23 mouse cellular contexts compared by ENCODE assay signal in the genomic region with DNA sequence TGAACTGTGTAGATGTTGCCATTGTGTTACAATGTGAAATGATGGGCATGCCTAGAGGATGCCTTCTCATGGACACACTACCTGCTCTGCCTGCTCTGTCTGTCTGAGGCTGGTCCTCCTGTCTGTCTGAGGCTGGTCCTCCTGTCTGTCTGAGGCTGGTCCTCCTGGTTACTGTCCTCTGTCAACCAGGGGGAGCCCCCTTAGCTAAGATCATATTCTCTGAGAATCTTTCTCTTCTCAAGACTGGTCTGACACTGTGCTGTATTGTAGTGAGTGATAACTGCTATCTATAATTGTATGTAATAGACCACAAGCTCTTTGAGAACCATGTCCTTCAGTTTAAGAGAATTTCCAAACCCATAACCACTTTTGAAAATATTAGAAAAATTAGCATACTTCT. TPM values are rescaled to one million over a fixed set of nuclear protein-coding genes. Genes with fewer than 3 reads are reported as not detected.
DNase-seq lines count a peak whose midpoint lies in the region; ATAC-seq and TF ChIP-seq lines count a peak whose summit lies in the region.
"Had no signal": no experiment of that assay in that cellular context is flagged by ENCODE, and none has a peak within 500 bp of the region (broad histone marks: within the 10 kb centered on the region; RNA-seq: fewer than 3 reads in every experiment).

No protein-coding gene starts in this region.

- peak; percentile 55 for DNase-seq in heart, adult 11 months
- DNase-seq in heart, adult 8-10 months (ENCODE audit: low spot score) = no peak
- no peak for DNase-seq in liver, postnatal 0 days
- DNase-seq in left cerebral cortex, adult 9 months (ENCODE audit: low spot score in 2 of 2) = no peak
- no peak for DNase-seq in left cerebral cortex, postnatal 36 days (ENCODE audit: low spot score in 2 of 2)
- DNase-seq: adrenal gland, adult 2 months; adrenal gland, postnatal 10 days; adrenal gland, postnatal 25 days; cerebellum, adult 11-12 months; cerebellum, adult 2 months; cerebellum, adult 9-10 months; cerebellum, postnatal 10 days; cerebellum, postnatal 36 days; embryo, embryonic 11 days had no signal

- H3K4me2 ChIP-seq in liver, embryonic 12.5 days = no peak overlapping the region
- H3K4me2 ChIP-seq in liver, postnatal 0 days (ENCODE audit: low read depth, low read length) = no peak overlapping the region
- H3K4me2 ChIP-seq: embryonic facial prominence, embryonic 13.5 days; embryonic facial prominence, embryonic 15.5 days; forebrain, embryonic 12.5 days had no signal

- H3K27me3 ChIP-seq in liver, embryonic 12.5 days (replicated peaks) = no peaks in the 10 kb centered on the region
- no peaks in the 10 kb centered on the region for H3K27me3 ChIP-seq in liver, postnatal 0 days (ENCODE audit: insufficient read depth, low read length)
- H3K27me3 ChIP-seq: embryonic facial prominence, embryonic 13.5 days; embryonic facial prominence, embryonic 15.5 days; forebrain, embryonic 12.5 days had no signal

- no peaks in the 10 kb centered on the region for H3K9me3 ChIP-seq in liver, embryonic 12.5 days (replicated peaks)
- H3K9me3 ChIP-seq in liver, postnatal 0 days (ENCODE audit: low read length) = no peaks in the 10 kb centered on the region
- H3K9me3 ChIP-seq: embryonic facial prominence, embryonic 13.5 days; embryonic facial prominence, embryonic 15.5 days; forebrain, embryonic 10.5 days; forebrain, embryonic 12.5 days had no signal

- H3K9ac ChIP-seq in liver, embryonic 12.5 days = no peak overlapping the region
- H3K9ac ChIP-seq in liver, postnatal 0 days (replicated peaks) = no peak overlapping the region
- H3K9ac ChIP-seq: embryonic facial prominence, embryonic 13.5 days; embryonic facial prominence, embryonic 15.5 days; forebrain, embryonic 12.5 days had no signal

- peaks cover 41% of the 10 kb centered on the region for H3K36me3 ChIP-seq in liver, embryonic 12.5 days
- peaks cover 16% of the 10 kb centered on the region; the same call in 1 of the 2 replicates for H3K36me3 ChIP-seq in liver, postnatal 0 days (replicated peaks; ENCODE audit: insufficient read depth, low read length)

- H3K4me1 ChIP-seq in liver, embryonic 12.5 days = peaks cover 28% of the 10 kb centered on the region
- H3K4me1 ChIP-seq in liver, postnatal 0 days (ENCODE audit: insufficient read depth) = peaks cover 5% of the 10 kb centered on the region; the same call in 1 of the 2 replicates
- H3K4me1 ChIP-seq: embryonic facial prominence, embryonic 13.5 days; embryonic facial prominence, embryonic 15.5 days; forebrain, embryonic 10.5 days; forebrain, embryonic 12.5 days had no signal

- intact Hi-C loops in left cerebral cortex, postnatal 36 days (cut with DNase I) = no loop called here

- TF ChIP-seq EP300 in liver, postnatal 0 days (IDR thresholded peaks at IDR 0.05; ENCODE audit: low read depth) = no peak

- H3K27ac ChIP-seq in liver, embryonic 12.5 days = no peak overlapping the region
- no peak overlapping the region for H3K27ac ChIP-seq in liver, postnatal 0 days (ENCODE audit: low read depth)
- H3K27ac ChIP-seq: embryonic facial prominence, embryonic 13.5 days; embryonic facial prominence, embryonic 15.5 days; forebrain, embryonic 10.5 days; forebrain, embryonic 12.5 days had no signal

- no peak for TF ChIP-seq CTCF in liver, postnatal 0 days (IDR thresholded peaks at IDR 0.05; ENCODE audit: low read depth)

- 0 out of 2 replicates have a peak, but pooled peaks have one; percentile 39 for ATAC-seq in liver, embryonic 12.5 days
- ATAC-seq in liver, postnatal 0 days = no peak
- ATAC-seq in megakaryocyte progenitor cell, adult 5-6 weeks (replicated peaks; ENCODE audit: poor library complexity) = peak; percentile 23; the same call in 1 of the 2 replicates
- ATAC-seq: forebrain, embryonic 14.5 days; forebrain, embryonic 16.5 days had no signal

- no peak overlapping the region for H3K4me3 ChIP-seq in liver, embryonic 12.5 days
- no peak overlapping the region for H3K4me3 ChIP-seq in liver, postnatal 0 days (ENCODE audit: low read depth, low read length)
- H3K4me3 ChIP-seq: embryonic facial prominence, embryonic 13.5 days; embryonic facial prominence, embryonic 15.5 days; erythroblast, embryonic 14.5 days; forebrain, embryonic 10.5 days; forebrain, embryonic 12.5 days had no signal

RNA-seq across cellular contexts. Expression of gene Zzz3, which starts 40.3 kb away (rescaled TPM):
- 10 to 100 TPM; 20.3 to 24.4 (median 22.7) TPM for total RNA-seq in heart, adult 8-10 months (2022)
- 23.5 and 25.7 TPM in 2 replicates for polyA plus RNA-seq in liver, embryonic 12.5 days (2016; fragmentation: Nextera tagmentation; extraction: Ambion mirVana)
- polyA plus RNA-seq in liver, postnatal 0 days (2015; fragmentation: Nextera tagmentation; extraction: Ambion mirVana) = 11.4 and 11.6 TPM in 2 replicates
- 49.2 and 50.3 TPM in 2 replicates for total RNA-seq in megakaryocyte progenitor cell, adult 5-6 weeks (2015)
- 54.6 and 80.5 TPM in 2 replicates for total RNA-seq in megakaryocyte progenitor cell, adult 5-6 weeks (2017)
- total RNA-seq in left cerebral cortex, postnatal 36 days (2021) = 10 to 100 TPM; 40.9 to 41.6 TPM
